Mouse (Mus musculus) forebrain, embryonic 13.5 days (tissue): Measurements from ENCODE around the gene Fam118a. TPM values are rescaled to one million over a fixed set of nuclear protein-coding genes. Genes with fewer than 3 reads are reported as not detected.

ENCODE experiments used
- ATAC-seq: fragments of 200-750 bp; cut with Nextera tagmentation; 2 replicates; pipeline ENCODE4 v1.8.0; 2017
- H3K27ac ChIP-seq: fragments of 300-500 bp; sonication (generic); 2 replicates; pipeline ENCODE4 v1.5.1; 2015; ENCODE audit warnings: inconsistent platforms, mild to moderate bottlenecking, moderate library complexity
- H3K27me3 ChIP-seq: fragments of 300-500 bp; sonication (generic); 2 replicates; pipeline ENCODE4 v1.6.1; 2015; ENCODE audit warnings: mild to moderate bottlenecking, inconsistent platforms
- H3K36me3 ChIP-seq: fragments of 300-500 bp; sonication (generic); 2 replicates; pipeline ENCODE4 v1.6.1; 2015; ENCODE audit warnings: mild to moderate bottlenecking, inconsistent platforms; ENCODE audit not compliant: poor library complexity, severe bottlenecking
- H3K4me1 ChIP-seq: fragments of 300-500 bp; sonication (generic); 2 replicates; pipeline ENCODE4 v1.6.1; 2015; ENCODE audit warnings: inconsistent platforms
- H3K4me2 ChIP-seq: fragments of 300-500 bp; sonication (generic); 2 replicates; pipeline ENCODE4 v1.6.1; 2015; ENCODE audit warnings: inconsistent platforms, mild to moderate bottlenecking, moderate library complexity
- H3K4me3 ChIP-seq: fragments of 300-500 bp; sonication (generic); 2 replicates; pipeline ENCODE4 v1.5.1; 2015; ENCODE audit warnings: mild to moderate bottlenecking, inconsistent platforms
- H3K9ac ChIP-seq: fragments of 300-500 bp; sonication (generic); 2 replicates; pipeline ENCODE4 v1.6.1; 2015; ENCODE audit warnings: mild to moderate bottlenecking, inconsistent platforms
- H3K9me3 ChIP-seq: fragments of 300-500 bp; sonication (generic); replicated peaks from 2 replicates; pipeline ENCODE4 v1.6.1; 2016; ENCODE audit warnings: inconsistent platforms
- WGBS: fragments of 180-500 bp; shearing (Covaris S2); methylation state at CpG from one replicate; pipeline ENCODE4 v1.1.7; 2015; 5-methylcytosine and 5-hydroxymethylcytosine counted together
- polyA plus RNA-seq: library from polyadenylated mRNA; unstranded; fragments of >200 nt; fragmentation: Nextera tagmentation; extraction: Ambion mirVana; gene quantifications from 2 replicates; pipeline ENCODE4 v1.2.1, GENCODE M21; 2015

The Fam118a gene
- polyA plus RNA-seq, 1 experiment from 2014 or later: 20.8 TPM

- H3K9me3 ChIP-seq: no peaks in the 10 kb centered on the region
- no peak overlapping the region for H3K4me3 ChIP-seq
- no peak for ATAC-seq
- peaks cover 24% of the 10 kb centered on the region for H3K4me1 ChIP-seq
- H3K27me3 ChIP-seq: 0 out of 2 replicates have a peak, but pooled peaks cover 5% of the 10 kb centered on the region
- H3K9ac ChIP-seq: no peak overlapping the region
- no peak overlapping the region for H3K27ac ChIP-seq
- peaks cover 50% of the 10 kb centered on the region for H3K36me3 ChIP-seq
- H3K4me2 ChIP-seq: no peak overlapping the region
- WGBS: 92% methylated on average over 14 of the region's 14 CpGs
Observed at GRCm38 (mm10) chr15:85046230-85046950, 17.6 kb downstream of the Fam118a start.

- H3K9ac ChIP-seq: no peak overlapping the region
- no peaks in the 10 kb centered on the region for H3K9me3 ChIP-seq
- no peak for ATAC-seq
- H3K4me3 ChIP-seq: no peak overlapping the region
- no peak overlapping the region for H3K4me2 ChIP-seq
- peaks cover 10% of the 10 kb centered on the region for H3K4me1 ChIP-seq
- peaks cover 63% of the 10 kb centered on the region for H3K36me3 ChIP-seq
- 94% methylated on average over 4 of the region's 4 CpGs for WGBS
- 0 out of 2 replicates have a peak, but pooled peaks cover 5% of the 10 kb centered on the region for H3K27me3 ChIP-seq
- H3K27ac ChIP-seq: no peak overlapping the region
Observed at GRCm38 (mm10) chr15:85047865-85048264, 19.1 kb downstream of the Fam118a start.

- Histone ChIP-seq H3K27ac (no peak overlapping the region), H3K4me3 (no peak overlapping the region), H3K9ac (no peak overlapping the region), H3K4me2 (no peak overlapping the region), H3K36me3 (peaks cover 75% of the 10 kb centered on the region), H3K9me3 (no peaks in the 10 kb centered on the region), H3K27me3 (0 out of 2 replicates have a peak, but pooled peaks cover 5% of the 10 kb centered on the region), H3K4me1 (no peaks in the 10 kb centered on the region)
- ATAC-seq: no peak
- WGBS: 84% methylated on average over 1 of the region's 1 CpGs
Observed at GRCm38 (mm10) chr15:85049758-85050157, 21.0 kb downstream of the Fam118a start.

- ATAC-seq: no peak
- Histone ChIP-seq H3K9me3 (no peaks in the 10 kb centered on the region), H3K27ac (no peak overlapping the region), H3K4me2 (no peak overlapping the region), H3K27me3 (no peaks in the 10 kb centered on the region), H3K4me1 (no peaks in the 10 kb centered on the region), H3K36me3 (peaks cover 52% of the 10 kb centered on the region), H3K9ac (no peak overlapping the region), H3K4me3 (no peak overlapping the region)
- 92% methylated on average over 3 of the region's 3 CpGs for WGBS
Observed at GRCm38 (mm10) chr15:85054098-85054497, 25.4 kb downstream of the Fam118a start.

- no peaks in the 10 kb centered on the region for H3K27me3 ChIP-seq
- no peak overlapping the region for H3K27ac ChIP-seq
- no peak for ATAC-seq
- 83% methylated on average over 4 of the region's 4 CpGs for WGBS
- peaks cover 45% of the 10 kb centered on the region for H3K36me3 ChIP-seq
- no peak overlapping the region for H3K9ac ChIP-seq
- no peaks in the 10 kb centered on the region for H3K4me1 ChIP-seq
- no peak overlapping the region for H3K4me2 ChIP-seq
- H3K9me3 ChIP-seq: no peaks in the 10 kb centered on the region
- no peak overlapping the region for H3K4me3 ChIP-seq
Observed at GRCm38 (mm10) chr15:85055186-85055585, 26.4 kb downstream of the Fam118a start.

- Histone ChIP-seq H3K27ac (no peak overlapping the region), H3K9me3 (no peaks in the 10 kb centered on the region), H3K4me1 (no peaks in the 10 kb centered on the region), H3K4me2 (no peak overlapping the region), H3K4me3 (no peak overlapping the region), H3K36me3 (peaks cover 23% of the 10 kb centered on the region), H3K27me3 (no peaks in the 10 kb centered on the region), H3K9ac (no peak overlapping the region)
- ATAC-seq: no peak
- 89% methylated on average over 2 of the region's 2 CpGs for WGBS
Observed at GRCm38 (mm10) chr15:85063421-85063820, 34.7 kb downstream of the Fam118a start.

GRCm38 (mm10) chr15:85070561-85070960 is 41.8 kb downstream of the Fam118a start:
- Histone ChIP-seq H3K36me3 (no peaks in the 10 kb centered on the region), H3K4me1 (no peaks in the 10 kb centered on the region), H3K9ac (no peak overlapping the region), H3K9me3 (no peaks in the 10 kb centered on the region), H3K4me3 (no peak overlapping the region), H3K27ac (no peak overlapping the region), H3K4me2 (no peak overlapping the region), H3K27me3 (peaks cover 8% of the 10 kb centered on the region; the same call in 1 of the 2 replicates)
- 35% methylated on average over 2 of the region's 2 CpGs for WGBS
- no peak for ATAC-seq

- Histone ChIP-seq H3K9me3 (no peaks in the 10 kb centered on the region), H3K27me3 (peaks cover 11% of the 10 kb centered on the region), H3K4me1 (no peaks in the 10 kb centered on the region), H3K4me2 (no peak overlapping the region), H3K4me3 (no peak overlapping the region), H3K36me3 (no peaks in the 10 kb centered on the region), H3K27ac (no peak overlapping the region), H3K9ac (no peak overlapping the region)
- WGBS: 87% methylated on average over 2 of the region's 2 CpGs
- ATAC-seq: no peak
Observed at GRCm38 (mm10) chr15:85072651-85073050, 43.9 kb downstream of the Fam118a start.

GRCm38 (mm10) chr15:85085641-85086040 is 56.9 kb downstream of the Fam118a start:
- WGBS: 76% methylated on average over 1 of the region's 1 CpGs
- no peaks in the 10 kb centered on the region for H3K9me3 ChIP-seq
- ATAC-seq: no peak
- H3K9ac ChIP-seq: no peak overlapping the region
- no peaks in the 10 kb centered on the region for H3K27me3 ChIP-seq
- H3K36me3 ChIP-seq: no peaks in the 10 kb centered on the region
- no peaks in the 10 kb centered on the region for H3K4me1 ChIP-seq
- no peak overlapping the region for H3K4me3 ChIP-seq
- no peak overlapping the region for H3K4me2 ChIP-seq
- H3K27ac ChIP-seq: no peak overlapping the region

Other genes starting within 250 kb of the Fam118a start
- 16.4 and 17.1 TPM in 2 replicates for gene Phf21b, start 172.9 kb upstream of the Fam118a start, polyA plus RNA-seq
- gene Gm29666, start 108.9 kb upstream of the Fam118a start, polyA plus RNA-seq: 1.1 TPM in 2 replicates
- gene Nup50, start 105.5 kb upstream of the Fam118a start, polyA plus RNA-seq: 41.9 and 44.7 TPM in 2 replicates
- 14.1 and 14.7 TPM in 2 replicates for gene 5031439G07Rik, start 40.4 kb upstream of the Fam118a start, polyA plus RNA-seq
- 0.15 and 0.59 TPM in 2 replicates for gene Upk3a, start 11.8 kb upstream of the Fam118a start, polyA plus RNA-seq
- 0.13 and 0.21 TPM in 2 replicates for gene Smc1b, start 103.0 kb downstream of the Fam118a start, polyA plus RNA-seq
- 0.65 and 0.78 TPM in 2 replicates for gene Ribc2, start 103.1 kb downstream of the Fam118a start, polyA plus RNA-seq
- 62.1 and 63.3 TPM in 2 replicates for gene Fbln1, start 177.0 kb downstream of the Fam118a start, polyA plus RNA-seq